Mouse (Mus musculus): Measurements from ENCODE around the gene Zfhx3. TPM values are rescaled to one million over a fixed set of nuclear protein-coding genes. Genes with fewer than 3 reads are reported as not detected.

The Zfhx3 gene
- polyA plus RNA-seq, 1 experiment from 2014 or later = 32.2 TPM

- Histone ChIP-seq H3K36me3 (ENCODE audit: control insufficient read depth, insufficient read depth, low read length) (no peaks in the 10 kb centered on the region), H3K9ac (replicated peaks; ENCODE audit: low read depth, low read length) (no peak overlapping the region), H3K4me2 (ENCODE audit: low read depth, low read length) (no peak overlapping the region), H3K9me3 (ENCODE audit: control insufficient read depth, low read length) (no peaks in the 10 kb centered on the region), H3K4me3 (ENCODE audit: low read depth, low read length) (no peak overlapping the region), H3K27me3 (ENCODE audit: control insufficient read depth, insufficient read depth, low read length) (peaks cover 4% of the 10 kb centered on the region; the same call in 1 of the 2 replicates), H3K4me1 (ENCODE audit: control insufficient read depth, insufficient read depth, low read length) (peaks cover 33% of the 10 kb centered on the region), H3K27ac (ENCODE audit: low read depth, low read length) (no peak overlapping the region)
- 36% methylated on average over 11 of the region's 11 CpGs for WGBS
- ATAC-seq (ENCODE audit: low read depth) = no peak
These were observed 781.2 kb downstream of the Zfhx3 start for GRCm38 (mm10) chr8:108723636-108724035.

GRCm38 (mm10) chr8:108724818-108725506, 782.5 kb downstream of the Zfhx3 start:
- H3K4me2 ChIP-seq (ENCODE audit: low read depth, low read length) = no peak overlapping the region
- peaks cover 4% of the 10 kb centered on the region; the same call in 1 of the 2 replicates for H3K27me3 ChIP-seq (ENCODE audit: control insufficient read depth, insufficient read depth, low read length)
- no peak overlapping the region for H3K27ac ChIP-seq (ENCODE audit: low read depth, low read length)
- H3K9ac ChIP-seq (replicated peaks; ENCODE audit: low read depth, low read length) = no peak overlapping the region
- WGBS = 33% methylated on average over 11 of the region's 11 CpGs
- peaks cover 32% of the 10 kb centered on the region for H3K4me1 ChIP-seq (ENCODE audit: control insufficient read depth, insufficient read depth, low read length)
- H3K4me3 ChIP-seq (ENCODE audit: low read depth, low read length) = no peak overlapping the region
- no peak for ATAC-seq (ENCODE audit: low read depth)
- H3K36me3 ChIP-seq (ENCODE audit: control insufficient read depth, insufficient read depth, low read length) = no peaks in the 10 kb centered on the region
- no peaks in the 10 kb centered on the region for H3K9me3 ChIP-seq (ENCODE audit: control insufficient read depth, low read length)

- Histone ChIP-seq H3K36me3 (ENCODE audit: control insufficient read depth, insufficient read depth, low read length) (no peaks in the 10 kb centered on the region), H3K9ac (replicated peaks; ENCODE audit: low read depth, low read length) (no peak overlapping the region), H3K9me3 (ENCODE audit: control insufficient read depth, low read length) (no peaks in the 10 kb centered on the region), H3K4me3 (ENCODE audit: low read depth, low read length) (no peak overlapping the region), H3K27ac (ENCODE audit: low read depth, low read length) (no peak overlapping the region), H3K4me1 (ENCODE audit: control insufficient read depth, insufficient read depth, low read length) (peaks cover 33% of the 10 kb centered on the region), H3K27me3 (ENCODE audit: control insufficient read depth, insufficient read depth, low read length) (peaks cover 4% of the 10 kb centered on the region; the same call in 1 of the 2 replicates), H3K4me2 (ENCODE audit: low read depth, low read length) (no peak overlapping the region)
- ATAC-seq (ENCODE audit: low read depth) = no peak
- WGBS = 58% methylated on average over 10 of the region's 10 CpGs
These were observed 783.2 kb downstream of the Zfhx3 start for GRCm38 (mm10) chr8:108725631-108726030.

- 8% methylated on average over 12 of the region's 12 CpGs for WGBS
- no peaks in the 10 kb centered on the region for H3K36me3 ChIP-seq (ENCODE audit: control insufficient read depth, insufficient read depth, low read length)
- H3K9me3 ChIP-seq (ENCODE audit: control insufficient read depth, low read length) = no peaks in the 10 kb centered on the region
- no peak for ATAC-seq (ENCODE audit: low read depth)
- H3K27me3 ChIP-seq (ENCODE audit: control insufficient read depth, insufficient read depth, low read length) = no peaks in the 10 kb centered on the region
- H3K4me2 ChIP-seq (ENCODE audit: low read depth, low read length) = no peak overlapping the region
- no peak overlapping the region for H3K4me3 ChIP-seq (ENCODE audit: low read depth, low read length)
- H3K4me1 ChIP-seq (ENCODE audit: control insufficient read depth, insufficient read depth, low read length) = peaks cover 37% of the 10 kb centered on the region
- no peak overlapping the region for H3K27ac ChIP-seq (ENCODE audit: low read depth, low read length)
- no peak overlapping the region for H3K9ac ChIP-seq (replicated peaks; ENCODE audit: low read depth, low read length)
These were observed 784.2 kb downstream of the Zfhx3 start for GRCm38 (mm10) chr8:108726541-108727241.

GRCm38 (mm10) chr8:108729169-108729568, 786.7 kb downstream of the Zfhx3 start:
- 8% methylated on average over 2 of the region's 2 CpGs for WGBS
- H3K27me3 ChIP-seq (ENCODE audit: control insufficient read depth, insufficient read depth, low read length) = no peaks in the 10 kb centered on the region
- no peak overlapping the region for H3K4me3 ChIP-seq (ENCODE audit: low read depth, low read length)
- H3K9ac ChIP-seq (replicated peaks; ENCODE audit: low read depth, low read length) = no peak overlapping the region
- no peaks in the 10 kb centered on the region for H3K36me3 ChIP-seq (ENCODE audit: control insufficient read depth, insufficient read depth, low read length)
- ATAC-seq (ENCODE audit: low read depth) = no peak
- no peak overlapping the region for H3K4me2 ChIP-seq (ENCODE audit: low read depth, low read length)
- H3K9me3 ChIP-seq (ENCODE audit: control insufficient read depth, low read length) = no peaks in the 10 kb centered on the region
- H3K27ac ChIP-seq (ENCODE audit: low read depth, low read length) = no peak overlapping the region
- H3K4me1 ChIP-seq (ENCODE audit: control insufficient read depth, insufficient read depth, low read length) = peaks cover 34% of the 10 kb centered on the region

- no peaks in the 10 kb centered on the region for H3K36me3 ChIP-seq (ENCODE audit: control insufficient read depth, insufficient read depth, low read length)
- H3K4me3 ChIP-seq (ENCODE audit: low read depth, low read length) = no peak overlapping the region
- H3K4me1 ChIP-seq (ENCODE audit: control insufficient read depth, insufficient read depth, low read length) = peaks cover 30% of the 10 kb centered on the region
- WGBS = 14% methylated on average over 12 of the region's 12 CpGs
- ATAC-seq (ENCODE audit: low read depth) = no peak
- H3K9ac ChIP-seq (replicated peaks; ENCODE audit: low read depth, low read length) = no peak overlapping the region
- H3K9me3 ChIP-seq (ENCODE audit: control insufficient read depth, low read length) = no peaks in the 10 kb centered on the region
- H3K27ac ChIP-seq (ENCODE audit: low read depth, low read length) = no peak overlapping the region
- no peak overlapping the region for H3K4me2 ChIP-seq (ENCODE audit: low read depth, low read length)
- no peaks in the 10 kb centered on the region for H3K27me3 ChIP-seq (ENCODE audit: control insufficient read depth, insufficient read depth, low read length)
These were observed 787.4 kb downstream of the Zfhx3 start for GRCm38 (mm10) chr8:108729667-108730329.

- H3K36me3 ChIP-seq (ENCODE audit: control insufficient read depth, insufficient read depth, low read length) = no peaks in the 10 kb centered on the region
- no peak overlapping the region for H3K9ac ChIP-seq (replicated peaks; ENCODE audit: low read depth, low read length)
- H3K4me3 ChIP-seq (ENCODE audit: low read depth, low read length) = no peak overlapping the region
- no peak for ATAC-seq (ENCODE audit: low read depth)
- H3K4me2 ChIP-seq (ENCODE audit: low read depth, low read length) = no peak overlapping the region
- no peaks in the 10 kb centered on the region for H3K27me3 ChIP-seq (ENCODE audit: control insufficient read depth, insufficient read depth, low read length)
- H3K4me1 ChIP-seq (ENCODE audit: control insufficient read depth, insufficient read depth, low read length) = peaks cover 30% of the 10 kb centered on the region
- WGBS = 43% methylated on average over 9 of the region's 9 CpGs
- no peaks in the 10 kb centered on the region for H3K9me3 ChIP-seq (ENCODE audit: control insufficient read depth, low read length)
- H3K27ac ChIP-seq (ENCODE audit: low read depth, low read length) = no peak overlapping the region
These were observed 788.5 kb downstream of the Zfhx3 start for GRCm38 (mm10) chr8:108730907-108731440.

- Histone ChIP-seq H3K4me3 (ENCODE audit: low read depth, low read length) (no peak overlapping the region), H3K9ac (replicated peaks; ENCODE audit: low read depth, low read length) (no peak overlapping the region), H3K27ac (ENCODE audit: low read depth, low read length) (no peak overlapping the region), H3K9me3 (ENCODE audit: control insufficient read depth, low read length) (no peaks in the 10 kb centered on the region), H3K27me3 (ENCODE audit: control insufficient read depth, insufficient read depth, low read length) (no peaks in the 10 kb centered on the region), H3K4me2 (ENCODE audit: low read depth, low read length) (no peak overlapping the region), H3K4me1 (ENCODE audit: control insufficient read depth, insufficient read depth, low read length) (peaks cover 29% of the 10 kb centered on the region), H3K36me3 (ENCODE audit: control insufficient read depth, insufficient read depth, low read length) (no peaks in the 10 kb centered on the region)
- no peak for ATAC-seq (ENCODE audit: low read depth)
- 13% methylated on average over 11 of the region's 11 CpGs for WGBS
These were observed 790.1 kb downstream of the Zfhx3 start for GRCm38 (mm10) chr8:108732500-108732899.

- 48% methylated on average over 5 of the region's 5 CpGs for WGBS
- no peak for ATAC-seq (ENCODE audit: low read depth)
- Histone ChIP-seq H3K9me3 (ENCODE audit: control insufficient read depth, low read length) (no peaks in the 10 kb centered on the region), H3K36me3 (ENCODE audit: control insufficient read depth, insufficient read depth, low read length) (no peaks in the 10 kb centered on the region), H3K9ac (replicated peaks; ENCODE audit: low read depth, low read length) (no peak overlapping the region), H3K4me2 (ENCODE audit: low read depth, low read length) (no peak overlapping the region), H3K27me3 (ENCODE audit: control insufficient read depth, insufficient read depth, low read length) (no peaks in the 10 kb centered on the region), H3K4me3 (ENCODE audit: low read depth, low read length) (no peak overlapping the region), H3K4me1 (ENCODE audit: control insufficient read depth, insufficient read depth, low read length) (peaks cover 29% of the 10 kb centered on the region), H3K27ac (ENCODE audit: low read depth, low read length) (no peak overlapping the region)
These were observed 790.9 kb downstream of the Zfhx3 start for GRCm38 (mm10) chr8:108733385-108733784.

Data from neural tube, embryonic 14.5 days (tissue).